Mouse (Mus musculus): ENCODE measurements around the gene Fuz.
"Not testable (repeated sequence)": the region's sequence is repeated elsewhere in the genome, so short reads cannot be mapped to it uniquely, and the experiment has no call there.

Gene Fuz

DNA sequence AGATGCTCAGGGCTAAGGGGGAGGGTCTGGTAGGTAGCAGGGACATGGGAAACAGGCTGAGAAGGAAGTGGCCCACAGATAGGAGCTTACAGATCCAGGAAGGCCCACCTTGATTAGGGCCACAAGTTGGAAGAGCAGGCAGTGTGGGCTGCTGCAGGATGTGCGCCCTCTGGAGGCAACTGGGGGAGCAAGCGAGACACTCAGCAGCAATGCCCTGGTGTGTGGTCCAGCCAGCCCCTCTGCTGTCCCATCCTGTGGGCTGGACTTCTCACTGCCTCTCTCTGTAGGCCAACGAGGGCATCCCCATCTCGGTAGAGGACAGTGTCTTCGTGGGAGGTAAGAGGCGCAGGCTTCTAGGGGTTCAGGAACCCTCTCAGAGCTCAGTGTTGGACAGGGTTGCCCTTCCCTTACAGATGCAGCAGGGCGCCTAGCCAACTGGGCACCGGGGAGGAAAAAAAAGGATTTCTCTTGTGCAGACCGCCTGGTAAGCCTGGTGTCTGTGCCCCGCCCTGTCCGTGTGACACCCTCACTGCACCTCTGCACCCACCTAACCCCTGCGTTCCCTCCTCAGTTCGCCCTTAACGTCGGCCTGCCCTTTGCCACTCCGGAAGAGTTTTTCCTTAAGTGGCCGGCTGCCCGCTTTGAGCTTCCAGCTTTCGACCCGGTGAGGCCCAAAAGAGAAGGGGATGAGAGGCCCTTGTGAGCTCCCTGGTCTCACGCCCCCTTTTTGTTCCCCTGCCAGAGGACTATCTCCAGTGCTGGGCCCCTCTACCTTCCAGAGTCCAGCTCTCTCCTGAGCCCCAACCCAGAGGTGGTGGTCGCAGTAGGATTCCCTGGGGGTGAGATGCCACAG is 35.1 kb upstream of the Fuz start:
- DNase-seq (ENCODE audit: low read depth, low spot score) = peak; percentile 62

GRCm38 (mm10) chr7:44861429-44861816 is 34.5 kb upstream of the Fuz start:
- no peak for DNase-seq (ENCODE audit: low read depth, low spot score)

DNA sequence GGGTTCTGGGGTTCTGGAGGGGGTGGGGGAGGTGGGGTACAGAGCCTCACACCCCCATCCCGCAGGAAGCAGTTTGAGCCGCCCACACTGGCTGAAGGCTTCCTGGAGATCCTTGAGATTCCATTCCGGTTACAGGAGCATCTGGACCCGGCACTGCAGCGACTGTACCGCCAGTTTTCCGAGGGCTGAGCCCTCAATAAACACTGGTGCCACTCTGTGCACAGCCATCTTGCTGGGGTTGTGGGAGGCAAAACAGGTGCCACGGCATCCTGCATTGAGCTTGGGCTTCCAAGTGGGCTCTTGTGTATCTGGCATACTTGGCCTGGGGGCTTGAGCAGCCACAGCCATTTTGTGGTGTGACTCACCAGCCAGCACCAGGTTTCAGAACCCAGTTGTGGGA is 33.4 kb upstream of the Fuz start:
- DNase-seq (ENCODE audit: low read depth, low spot score) = no peak

DNA sequence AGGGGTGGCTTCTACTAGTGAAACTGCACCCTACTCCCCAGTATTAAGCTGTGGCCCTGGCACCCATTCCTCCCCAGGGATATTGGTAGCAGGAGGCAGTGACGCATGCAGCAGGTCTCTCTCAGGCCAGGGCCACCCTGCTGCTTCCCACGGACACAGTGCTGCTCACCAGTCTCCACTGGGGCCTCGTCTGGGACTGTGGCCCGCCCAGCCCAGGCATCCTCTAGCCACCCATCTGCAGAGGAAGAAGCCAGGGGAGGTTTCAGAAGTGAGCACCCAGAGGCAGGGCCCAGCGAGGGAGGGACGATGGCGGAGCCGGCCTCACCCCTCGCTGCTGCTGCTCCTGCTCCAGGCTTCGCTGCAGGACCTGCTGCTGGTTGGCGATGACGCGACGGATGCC is 32.7 kb upstream of the Fuz start:
- no peak for DNase-seq (ENCODE audit: low read depth, low spot score)

DNA sequence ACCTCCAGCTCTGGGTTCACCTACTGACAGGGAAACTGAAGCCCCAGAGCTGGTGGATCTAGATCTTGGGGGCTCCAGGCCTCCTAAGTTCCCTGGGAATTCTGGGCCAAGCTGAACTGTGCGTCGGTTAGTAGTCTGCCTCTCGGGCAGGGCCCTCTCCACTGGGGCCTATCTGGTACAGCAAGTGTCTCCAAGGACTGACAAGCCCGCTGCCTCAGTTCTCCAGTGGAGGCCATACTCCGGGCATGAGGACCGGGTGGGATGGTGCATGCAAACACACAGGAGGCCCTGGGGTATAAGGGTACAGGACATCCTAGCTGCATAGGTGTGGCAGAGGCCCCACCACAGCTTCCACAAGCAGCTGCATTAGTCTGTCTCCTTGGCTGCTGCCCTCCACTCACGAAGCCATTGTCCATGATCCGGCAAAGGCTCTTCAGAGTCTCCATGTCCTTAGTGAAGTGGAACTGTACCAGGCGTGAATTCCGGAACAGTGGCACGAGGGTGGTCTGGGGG is 31.8 kb upstream of the Fuz start:
- no peak for DNase-seq (ENCODE audit: low read depth, low spot score)

- DNase-seq (ENCODE audit: low read depth, low spot score) = no peak
These were observed 31.0 kb upstream of the Fuz start for GRCm38 (mm10) chr7:44864595-44865542.

GRCm38 (mm10) chr7:44866276-44867009 is 29.4 kb upstream of the Fuz start:
- DNase-seq (ENCODE audit: low read depth, low spot score) = no peak

- DNase-seq (ENCODE audit: low read depth, low spot score) = no peak
These were observed 28.7 kb upstream of the Fuz start for GRCm38 (mm10) chr7:44867010-44867702.

GRCm38 (mm10) chr7:44867802-44868201 is 28.1 kb upstream of the Fuz start:
- DNase-seq (ENCODE audit: low read depth, low spot score) = no peak

GRCm38 (mm10) chr7:44868465-44868864 is 27.4 kb upstream of the Fuz start:
- no peak for DNase-seq (ENCODE audit: low read depth, low spot score)

- DNase-seq (ENCODE audit: low read depth, low spot score) = peak; percentile 58
These were observed 26.8 kb upstream of the Fuz start for GRCm38 (mm10) chr7:44868919-44869696.

- peak; percentile 91 for DNase-seq (ENCODE audit: low read depth, low spot score)
These were observed 26.0 kb upstream of the Fuz start, which contains the start of gene Ptov1 for GRCm38 (mm10) chr7:44869697-44870528. Ptov1 (minus strand) TSS chr7:44869788.

- no peak for DNase-seq (ENCODE audit: low read depth, low spot score)
These were observed 25.3 kb upstream of the Fuz start for GRCm38 (mm10) chr7:44870614-44871013.

- no peak for DNase-seq (ENCODE audit: low read depth, low spot score)
These were observed 24.7 kb upstream of the Fuz start for GRCm38 (mm10) chr7:44871181-44871580.

DNA sequence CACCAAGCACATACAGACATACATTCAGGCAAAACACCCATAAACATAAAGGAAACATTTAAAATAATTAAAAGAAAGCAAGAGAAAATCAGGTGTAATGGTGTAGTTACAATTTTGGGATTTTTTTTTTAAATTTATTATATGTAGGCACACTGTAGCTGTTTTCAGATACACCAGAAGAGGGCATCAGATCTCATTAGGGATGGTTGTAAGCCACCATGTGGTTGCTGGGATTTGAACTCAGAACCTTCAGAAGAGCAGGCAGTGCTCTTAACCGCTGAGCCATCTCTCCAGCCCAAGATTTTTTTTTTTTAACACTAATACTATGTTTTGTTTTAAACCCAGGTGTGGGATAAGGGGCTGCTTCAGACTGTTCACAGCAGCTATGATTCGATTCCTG is 24.1 kb upstream of the Fuz start:
- not testable (repeated sequence) for DNase-seq (ENCODE audit: low read depth, low spot score)

GRCm38 (mm10) chr7:44877833-44878232 is 18.0 kb upstream of the Fuz start:
- DNase-seq (ENCODE audit: low read depth, low spot score) = no peak

GRCm38 (mm10) chr7:44883036-44883435 is 12.8 kb upstream of the Fuz start:
- no peak for DNase-seq (ENCODE audit: low read depth, low spot score)

- DNase-seq (ENCODE audit: low read depth, low spot score) = no peak
These were observed 11.2 kb upstream of the Fuz start for GRCm38 (mm10) chr7:44884637-44885036.

DNA sequence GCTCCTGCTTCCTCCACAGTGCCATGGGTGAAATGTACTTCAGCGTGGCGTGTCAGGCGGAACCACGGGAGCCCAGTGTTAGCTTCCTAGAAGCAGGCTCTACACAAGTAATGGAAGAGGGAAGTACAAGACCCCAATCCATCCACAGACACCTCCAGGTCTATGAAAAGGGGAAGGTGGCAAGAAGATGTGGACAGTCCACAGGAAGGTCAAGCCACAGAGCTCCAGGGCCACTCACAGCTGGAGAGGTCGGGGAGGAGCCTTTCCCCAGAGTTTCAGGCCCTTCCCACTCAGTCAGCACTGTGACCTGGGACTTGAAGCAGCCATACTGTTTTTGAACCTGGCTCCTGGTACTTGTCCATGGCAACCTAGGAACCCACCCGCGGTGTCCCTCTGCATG is 8.9 kb upstream of the Fuz start:
- DNase-seq (ENCODE audit: low read depth, low spot score) = no peak

Data from retina, postnatal 7 days (tissue).